9 mouse cellular contexts compared by ENCODE assay signal in genomic region chr8:47943049-47943448, GRCm38 (mm10). TPM values are rescaled to one million over a fixed set of nuclear protein-coding genes. Genes with fewer than 3 reads are reported as not detected.
A peak's percentile ranks its signal among the peaks of the same experiment; 100 is the strongest.
DNase-seq lines count a peak whose midpoint lies in the region; ATAC-seq and TF ChIP-seq lines count a peak whose summit lies in the region.
"Had no signal": no experiment of that assay in that cellular context is flagged by ENCODE, and none has a peak within 500 bp of the region (broad histone marks: within the 10 kb centered on the region; RNA-seq: fewer than 3 reads in every experiment).

No protein-coding gene starts in this region.

- DNase-seq in G1E (ENCODE audit: low spot score) = no peak
- peak in 1 of 2 experiments; percentile 31 for DNase-seq in spleen, adult 2 months (ENCODE audit: low read depth in 1 of 2, low spot score in 2 of 2)
- DNase-seq in urinary bladder, postnatal 4 days (ENCODE audit: low spot score in 2 of 2) = no peak
- DNase-seq in embryo, embryonic 9.5 days (ENCODE audit: extremely low spot score) = no peak
- DNase-seq: gastrocnemius, postnatal 36 days had no signal

- H3K4me2 ChIP-seq in intestine, postnatal 0 days (replicated peaks; ENCODE audit: low read depth) = no peak overlapping the region
- H3K4me2 ChIP-seq in intestine, embryonic 15.5 days (replicated peaks) = no peak overlapping the region
- no peak overlapping the region for H3K4me2 ChIP-seq in kidney, embryonic 15.5 days
- H3K4me2 ChIP-seq in hindbrain, embryonic 13.5 days = no peak overlapping the region

- H3K36me3 ChIP-seq in intestine, postnatal 0 days (ENCODE audit: control insufficient read depth, insufficient read depth) = no peaks in the 10 kb centered on the region
- H3K36me3 ChIP-seq in intestine, embryonic 15.5 days = no peaks in the 10 kb centered on the region
- peaks cover 14% of the 10 kb centered on the region for H3K36me3 ChIP-seq in G1E (replicated peaks)
- no peaks in the 10 kb centered on the region for H3K36me3 ChIP-seq in kidney, embryonic 15.5 days
- no peaks in the 10 kb centered on the region for H3K36me3 ChIP-seq in spleen, adult 2 months (ENCODE audit: control insufficient read depth, insufficient read depth, low read length)
- H3K36me3 ChIP-seq in hindbrain, embryonic 13.5 days = no peaks in the 10 kb centered on the region

- no peak for TF ChIP-seq POLR2A in spleen, adult 2 months (IDR thresholded peaks at IDR 0.05; ENCODE audit: low read depth, low read length)

- no peaks in the 10 kb centered on the region for H3K4me1 ChIP-seq in intestine, postnatal 0 days (replicated peaks; ENCODE audit: control insufficient read depth, insufficient read depth, low read length)
- peaks cover 17% of the 10 kb centered on the region for H3K4me1 ChIP-seq in intestine, embryonic 15.5 days (replicated peaks)
- H3K4me1 ChIP-seq in G1E (ENCODE audit: insufficient read depth, low read depth, low read length) = no peaks in the 10 kb centered on the region
- peaks cover 30% of the 10 kb centered on the region for H3K4me1 ChIP-seq in kidney, embryonic 15.5 days
- no peaks in the 10 kb centered on the region; the same call in 1 of the 2 replicates for H3K4me1 ChIP-seq in spleen, adult 2 months (ENCODE audit: control insufficient read depth, insufficient read depth, insufficient read length)
- H3K4me1 ChIP-seq in hindbrain, embryonic 13.5 days (replicated peaks) = peaks cover 27% of the 10 kb centered on the region

- no peaks in the 10 kb centered on the region for H3K27me3 ChIP-seq in intestine, postnatal 0 days (replicated peaks; ENCODE audit: control insufficient read depth, insufficient read depth, low read length)
- H3K27me3 ChIP-seq in intestine, embryonic 15.5 days (replicated peaks) = no peaks in the 10 kb centered on the region
- no peaks in the 10 kb centered on the region for H3K27me3 ChIP-seq in G1E (ENCODE audit: insufficient read depth, low read length)
- no peaks in the 10 kb centered on the region for H3K27me3 ChIP-seq in kidney, embryonic 15.5 days
- no peaks in the 10 kb centered on the region for H3K27me3 ChIP-seq in spleen, adult 2 months (ENCODE audit: control insufficient read depth, insufficient read depth, low read length)
- no peaks in the 10 kb centered on the region for H3K27me3 ChIP-seq in hindbrain, embryonic 13.5 days

- H3K9ac ChIP-seq in intestine, postnatal 0 days (ENCODE audit: low read depth, low read length) = no peak overlapping the region
- H3K9ac ChIP-seq in intestine, embryonic 15.5 days = no peak overlapping the region
- no peak overlapping the region for H3K9ac ChIP-seq in kidney, embryonic 15.5 days
- H3K9ac ChIP-seq in hindbrain, embryonic 13.5 days = no peak overlapping the region

- TF ChIP-seq CTCF in intestine, postnatal 0 days (IDR thresholded peaks at IDR 0.05; ENCODE audit: low read depth) = peak; percentile 52
- TF ChIP-seq CTCF in G1E (IDR thresholded peaks at IDR 0.05; ENCODE audit: low read depth, low read length) = peak; percentile 39
- peak; percentile 55; the same call in 1 of the 2 replicates for TF ChIP-seq CTCF in spleen, adult 2 months (IDR thresholded peaks at IDR 0.05; ENCODE audit: extremely low read depth, insufficient read depth, insufficient read length, insufficient replicate concordance)

- no peak overlapping the region for H3K27ac ChIP-seq in intestine, postnatal 0 days (ENCODE audit: low read depth, low read length)
- no peak overlapping the region for H3K27ac ChIP-seq in intestine, embryonic 15.5 days
- no peak overlapping the region for H3K27ac ChIP-seq in kidney, embryonic 15.5 days
- no peak overlapping the region for H3K27ac ChIP-seq in spleen, adult 2 months (ENCODE audit: insufficient read depth, low read length)
- H3K27ac ChIP-seq in hindbrain, embryonic 13.5 days = no peak overlapping the region

- 71% methylated on average over 10 of the region's 10 CpGs for WGBS in intestine, postnatal 0 days
- WGBS in intestine, embryonic 15.5 days = 66% methylated on average over 10 of the region's 10 CpGs
- 58% methylated on average over 10 of the region's 10 CpGs for WGBS in kidney, embryonic 15.5 days
- WGBS in spleen, adult 2 months = 63% methylated on average over 10 of the region's 10 CpGs
- WGBS in hindbrain, embryonic 13.5 days = 67% methylated on average over 10 of the region's 10 CpGs

- H3K9me3 ChIP-seq in intestine, postnatal 0 days (ENCODE audit: control insufficient read depth) = no peaks in the 10 kb centered on the region
- H3K9me3 ChIP-seq in intestine, embryonic 15.5 days = no peaks in the 10 kb centered on the region
- H3K9me3 ChIP-seq in G1E (replicated peaks) = no peaks in the 10 kb centered on the region
- H3K9me3 ChIP-seq in kidney, embryonic 15.5 days (replicated peaks) = no peaks in the 10 kb centered on the region
- H3K9me3 ChIP-seq in hindbrain, embryonic 13.5 days = no peaks in the 10 kb centered on the region

- no peak overlapping the region for H3K4me3 ChIP-seq in intestine, postnatal 0 days (ENCODE audit: low read depth, low read length)
- H3K4me3 ChIP-seq in intestine, embryonic 15.5 days (replicated peaks) = no peak overlapping the region
- H3K4me3 ChIP-seq in G1E (ENCODE audit: low read depth, low read length) = no peak overlapping the region
- no peak overlapping the region for H3K4me3 ChIP-seq in kidney, embryonic 15.5 days (replicated peaks)
- H3K4me3 ChIP-seq in spleen, adult 2 months (ENCODE audit: extremely low read depth, insufficient read depth, insufficient read length) = no peak overlapping the region
- no peak overlapping the region for H3K4me3 ChIP-seq in hindbrain, embryonic 13.5 days

- ATAC-seq in intestine, postnatal 0 days = no peak
- ATAC-seq in intestine, embryonic 15.5 days = no peak
- ATAC-seq in G1E (ENCODE audit: extremely low read depth, insufficient number of reproducible peaks, low FRiP score, poor library complexity, severe bottlenecking) = no peak
- ATAC-seq in kidney, embryonic 15.5 days (replicated peaks; ENCODE audit: low FRiP score) = peak; percentile 33; the same call in 1 of the 2 replicates
- ATAC-seq in hindbrain, embryonic 13.5 days (ENCODE audit: low FRiP score) = no peak

RNA-seq across cellular contexts. Expression of gene Wwc2, which starts 47.7 kb away (rescaled TPM):
- polyA plus RNA-seq in intestine, postnatal 0 days (2015; fragmentation: Nextera tagmentation; extraction: Ambion mirVana) = 6.7 and 7.4 TPM in 2 replicates
- polyA plus RNA-seq in intestine, embryonic 15.5 days (2015; fragmentation: Nextera tagmentation; extraction: Ambion mirVana) = 8.0 and 8.5 TPM in 2 replicates
- total RNA-seq in G1E (2014; fragmentation: Nextera tagmentation) (7.8 and 8.1 TPM in 2 replicates), G1E (2017) (3.5 and 4.0 TPM in 2 replicates)
- polyA plus RNA-seq in G1E (2012) = 7.4 and 7.5 TPM in 2 replicates
- 16.3 and 18.0 TPM in 2 replicates for polyA plus RNA-seq in kidney, embryonic 15.5 days (2015; fragmentation: Nextera tagmentation; extraction: Ambion mirVana)
- 1.9 and 2.5 TPM in 2 replicates for polyA plus RNA-seq in spleen, adult 2 months (2012; rRNA removed)
- polyA plus RNA-seq in hindbrain, embryonic 13.5 days (2015; fragmentation: Nextera tagmentation; extraction: Ambion mirVana) = 5.4 and 6.0 TPM in 2 replicates
